Mouse (Mus musculus): ENCODE measurements around the gene Gstm4. TPM values are rescaled to one million over a fixed set of nuclear protein-coding genes. Genes with fewer than 3 reads are reported as not detected.
A peak's percentile ranks its signal among the peaks of the same experiment; 100 is the strongest.
"Not testable (repeated sequence)": the region's sequence is repeated elsewhere in the genome, so short reads cannot be mapped to it uniquely, and the experiment has no call there.

Gstm4 gene
- total RNA-seq, 2 experiments from 2014 or later: 11.3 to 13.2 TPM

- DNase-seq (ENCODE audit: low spot score in 2 of 2): no peak
Observed at GRCm38 (mm10) chr3:108018190-108018820, 26.4 kb downstream of the Gstm4 start.

DNA sequence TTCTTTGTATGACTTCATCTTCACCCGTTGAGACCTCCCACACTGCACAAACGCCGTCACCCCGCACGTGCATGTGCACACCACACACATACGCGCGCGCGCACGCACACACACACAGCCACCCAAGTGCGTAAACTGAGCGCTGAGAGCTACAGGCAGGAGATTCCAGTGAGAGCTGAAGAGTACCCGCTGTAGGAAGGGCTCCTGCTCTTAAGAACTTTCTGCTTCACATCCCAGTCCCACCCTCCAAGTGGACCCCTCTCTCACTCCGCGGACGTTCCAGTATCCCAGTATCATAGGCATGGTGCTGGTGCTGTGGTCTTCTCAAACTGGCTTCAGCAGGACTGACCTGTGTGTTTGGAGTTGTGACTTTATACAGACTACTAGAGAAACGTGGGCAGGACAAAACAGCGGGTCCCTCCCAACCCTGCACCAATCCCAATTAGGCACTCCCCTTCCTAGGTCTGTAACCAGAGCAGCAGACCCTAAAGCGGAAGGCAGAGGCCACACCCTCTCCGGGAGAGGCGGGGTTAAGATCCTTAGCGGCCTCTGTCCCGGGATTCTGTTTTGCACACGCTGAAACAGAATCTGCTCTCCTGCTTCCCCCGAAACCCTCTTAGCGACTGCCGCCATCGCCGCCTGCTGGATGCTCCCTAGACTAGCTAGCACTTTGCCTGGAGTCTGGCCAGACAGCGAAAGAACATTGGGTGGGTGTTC, 27.1 kb downstream of the Gstm4 start, which contains the start of gene Gstm1:
Gene Gstm1, minus strand, starts transcription at position 501 of the 717 bp plus-strand sequence.
- DNase-seq (ENCODE audit: low spot score in 2 of 2): peak; percentile 93 to 96

DNA sequence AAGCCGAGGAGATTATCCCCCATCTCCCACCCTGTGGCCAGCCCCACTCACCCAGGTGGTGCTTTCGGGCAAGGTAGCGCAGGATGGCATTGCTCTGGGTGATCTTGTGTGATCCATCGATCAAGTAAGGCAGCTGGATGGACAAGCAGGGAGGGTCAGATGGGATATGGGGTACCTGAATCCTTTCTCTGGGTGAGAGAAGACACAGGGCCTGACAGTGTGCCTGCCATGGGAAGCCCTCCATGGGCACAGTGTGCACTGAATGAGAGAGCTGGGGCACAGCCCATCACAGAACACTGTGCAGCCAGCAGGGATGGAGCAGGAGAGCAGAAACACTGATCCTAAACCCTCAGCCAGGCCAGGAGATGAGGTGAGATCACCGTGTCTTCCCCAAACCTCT, 28.2 kb downstream of the Gstm4 start:
- DNase-seq (ENCODE audit: low spot score in 2 of 2): not testable (repeated sequence)

DNA sequence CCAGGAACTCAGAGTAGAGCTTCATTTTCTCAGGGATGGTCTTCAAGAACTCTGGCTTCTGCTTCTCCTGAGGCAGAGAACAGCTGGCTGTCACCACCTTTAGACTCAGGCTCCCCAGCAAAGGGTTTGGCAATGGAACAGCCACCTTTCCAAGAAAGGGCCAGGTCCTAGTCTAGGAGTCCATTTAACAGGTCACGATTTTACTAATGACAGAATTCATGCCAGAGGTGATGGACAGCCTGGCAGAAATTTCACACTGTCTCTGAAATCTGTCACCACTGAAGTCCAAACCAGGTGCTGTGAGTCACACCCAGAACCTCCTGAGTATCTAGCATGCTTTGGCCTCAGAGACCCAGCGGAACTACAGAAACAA, 29.7 kb downstream of the Gstm4 start:
- DNase-seq (ENCODE audit: low spot score in 2 of 2): no peak

DNA sequence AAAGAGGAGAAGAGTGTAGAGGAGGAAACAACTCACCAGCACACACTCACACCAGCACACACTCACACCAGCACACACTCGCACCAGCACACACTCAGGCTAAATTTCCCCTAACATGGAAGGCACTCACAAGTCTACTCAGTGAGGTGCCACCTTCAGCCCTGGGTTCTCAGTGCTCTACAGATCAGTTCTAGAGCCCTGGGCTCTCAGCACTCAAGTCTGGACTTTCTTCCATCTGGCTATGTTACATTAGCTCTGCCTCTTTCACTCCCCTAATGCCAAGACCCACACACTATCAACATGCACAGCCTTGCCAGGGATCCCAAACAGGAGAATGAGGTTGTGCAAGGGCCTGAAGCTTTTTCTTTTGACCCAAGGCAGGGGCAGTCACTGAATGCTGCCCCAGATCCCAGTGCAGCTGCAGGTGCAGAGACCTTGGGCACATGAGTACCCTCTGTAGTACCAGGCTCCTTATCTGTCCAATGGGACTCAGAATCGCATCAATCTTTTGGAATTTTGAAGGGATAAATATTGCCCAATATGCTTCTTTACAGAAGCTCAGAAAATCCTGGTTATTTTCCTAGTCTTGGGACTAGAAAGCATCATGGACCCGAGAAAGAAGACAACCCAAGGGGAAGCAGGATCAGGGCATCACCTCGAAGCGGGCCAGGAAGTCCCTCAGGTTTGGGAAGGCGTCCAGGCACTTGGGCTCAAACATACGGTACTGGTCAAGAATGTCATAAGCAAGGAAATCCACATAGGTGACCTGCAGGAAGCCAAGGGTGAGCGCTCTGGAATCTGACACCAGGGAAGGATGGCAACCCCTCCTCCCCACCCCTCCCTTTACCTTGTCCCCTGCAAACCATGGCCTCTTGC, 30.4 kb downstream of the Gstm4 start:
- no peak for DNase-seq (ENCODE audit: low spot score in 2 of 2)

- peak; percentile 39 to 68 for DNase-seq (ENCODE audit: low spot score in 2 of 2)
Observed at GRCm38 (mm10) chr3:108013331-108013871, 31.3 kb downstream of the Gstm4 start.

DNA sequence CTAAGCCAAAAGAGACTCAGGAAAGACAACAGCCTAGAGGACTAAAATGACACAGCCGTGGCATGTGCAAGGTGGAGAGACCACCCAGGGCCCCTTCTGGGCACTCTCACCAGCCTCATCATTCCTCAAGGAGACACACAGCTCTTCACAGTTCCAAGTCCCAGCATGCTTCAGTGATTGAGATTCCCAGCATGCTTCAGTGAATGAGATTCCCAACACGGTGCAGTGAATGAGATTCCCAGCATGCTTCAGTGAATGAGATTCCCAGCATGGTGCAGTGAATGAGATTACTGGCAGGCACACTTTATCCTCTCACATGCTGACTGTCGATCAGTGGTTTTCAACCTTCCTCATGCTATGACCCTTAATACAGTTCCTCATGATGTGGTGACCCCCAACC, 33.1 kb downstream of the Gstm4 start:
- no peak for DNase-seq (ENCODE audit: low spot score in 2 of 2)

DNA sequence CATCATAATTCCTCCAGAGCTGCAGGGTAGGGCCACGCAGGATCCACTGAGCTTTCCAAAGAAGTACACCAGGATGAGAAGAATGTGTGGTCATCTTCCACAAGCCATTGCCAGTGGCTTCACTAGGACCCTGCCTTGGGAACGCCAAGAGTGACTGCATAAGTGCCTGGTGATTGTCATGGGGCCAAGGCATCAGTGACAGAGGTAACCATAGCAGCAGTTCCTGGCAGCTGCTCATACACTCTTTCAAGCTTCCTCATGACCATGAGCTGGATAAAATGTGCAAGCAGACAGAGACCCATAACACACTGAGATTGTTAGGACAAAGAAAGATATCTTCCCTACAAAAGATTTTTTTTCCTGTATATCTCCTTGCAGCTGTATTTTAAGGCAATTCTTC, 34.4 kb downstream of the Gstm4 start:
- DNase-seq (ENCODE audit: low spot score in 2 of 2): peak; percentile 54 to 73

DNA sequence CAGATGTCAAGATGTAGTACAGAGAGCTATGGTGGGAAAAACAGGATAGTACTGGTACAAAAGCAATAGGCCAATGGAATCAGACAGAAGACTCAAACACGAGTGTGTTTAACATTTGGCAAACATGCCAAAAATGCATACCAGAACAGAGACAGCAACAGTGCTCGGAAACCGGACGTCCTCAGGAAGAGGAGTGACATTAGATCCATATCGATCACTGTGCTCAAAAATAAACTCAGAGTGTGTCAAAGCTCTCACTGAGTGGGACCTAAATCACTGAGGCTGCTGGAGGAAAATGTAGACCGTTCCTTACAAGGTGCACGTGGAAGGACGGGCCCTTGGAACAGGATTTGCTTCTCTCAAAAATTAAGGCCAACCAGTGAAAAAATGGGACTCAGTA, 42.7 kb downstream of the Gstm4 start:
- no peak for DNase-seq (ENCODE audit: low spot score in 2 of 2)

GRCm38 (mm10) chr3:107999491-107999890, 45.2 kb downstream of the Gstm4 start:
- DNase-seq (ENCODE audit: low spot score in 2 of 2): no peak

GRCm38 (mm10) chr3:107998591-107998990, 46.1 kb downstream of the Gstm4 start:
- DNase-seq (ENCODE audit: low spot score in 2 of 2): no peak

- no peak for DNase-seq (ENCODE audit: low spot score in 2 of 2)
Observed at GRCm38 (mm10) chr3:107996576-107996975, 48.1 kb downstream of the Gstm4 start.

- DNase-seq (ENCODE audit: low spot score in 2 of 2): not testable (repeated sequence)
Observed at GRCm38 (mm10) chr3:107995974-107996373, 48.7 kb downstream of the Gstm4 start.

Other genes starting within 250 kb of the Gstm4 start
- not detected for gene Eps8l3, start 167.7 kb downstream of the Gstm4 start, total RNA-seq (2021)
- gene Gstm5, start 149.1 kb downstream of the Gstm4 start, total RNA-seq (2021): 100 to 1,000 TPM; 229 to 240 TPM
- gene Gstm7, start 113.1 kb downstream of the Gstm4 start, total RNA-seq (2021): 10 to 100 TPM; 88.4 to 91.6 TPM
- gene Gstm6, start 101.1 kb downstream of the Gstm4 start, total RNA-seq (2021): 1 to 10 TPM; 7.8 to 9.8 TPM
- gene Gstm3, start 75.6 kb downstream of the Gstm4 start, total RNA-seq (2021): not detected
- 1 to 10 TPM; 2.2 to 4.0 TPM for gene Gstm2, start 58.4 kb downstream of the Gstm4 start, total RNA-seq (2021)
- 100 to 1,000 TPM; 151 to 159 TPM for gene Gstm1, start 26.9 kb downstream of the Gstm4 start, total RNA-seq (2021)
- 10 to 100 TPM; 55.6 to 58.8 TPM for gene Ampd2, start 41.8 kb upstream of the Gstm4 start, total RNA-seq (2021)
- not detected for gene Gnat2, start 47.9 kb upstream of the Gstm4 start, total RNA-seq (2021)
- 10 to 100 TPM; 38.1 to 44.4 TPM for gene Gnai3, start 101.3 kb upstream of the Gstm4 start, total RNA-seq (2021)
- gene Gpr61, start 110.0 kb upstream of the Gstm4 start, total RNA-seq (2021): 10 to 100 TPM; 14.4 to 15.2 TPM
- 10 to 100 TPM; 47.2 to 49.0 TPM for gene Amigo1, start 141.4 kb upstream of the Gstm4 start, total RNA-seq (2021)
- gene Cyb561d1, start 156.3 kb upstream of the Gstm4 start, total RNA-seq (2021): 10 to 100 TPM; 11.5 to 12.4 TPM
- gene Atxn7l2, start 166.0 kb upstream of the Gstm4 start, total RNA-seq (2021): 10 to 100 TPM; 20.9 to 24.4 TPM
- 1 to 10 TPM; 1.8 to 2.6 TPM for gene Sypl2, start 181.8 kb upstream of the Gstm4 start, total RNA-seq (2021)
- 10 to 100 TPM; 77.2 to 80.1 TPM for gene Psma5, start 212.0 kb upstream of the Gstm4 start, total RNA-seq (2021)
- gene Sort1, start 239.2 kb upstream of the Gstm4 start, total RNA-seq (2021): 100 to 1,000 TPM; 255 to 268 TPM